Mouse (Mus musculus) kidney, postnatal 25 days (tissue): ENCODE measurements around the gene Ints1.

Experiments
- DNase-seq, 2 experiments: peaks; one replicate each; pipeline ENCODE4 v3.0.0; 2021; ENCODE audit warnings: mixed read lengths in 2 of 2

The Ints1 gene

DNA sequence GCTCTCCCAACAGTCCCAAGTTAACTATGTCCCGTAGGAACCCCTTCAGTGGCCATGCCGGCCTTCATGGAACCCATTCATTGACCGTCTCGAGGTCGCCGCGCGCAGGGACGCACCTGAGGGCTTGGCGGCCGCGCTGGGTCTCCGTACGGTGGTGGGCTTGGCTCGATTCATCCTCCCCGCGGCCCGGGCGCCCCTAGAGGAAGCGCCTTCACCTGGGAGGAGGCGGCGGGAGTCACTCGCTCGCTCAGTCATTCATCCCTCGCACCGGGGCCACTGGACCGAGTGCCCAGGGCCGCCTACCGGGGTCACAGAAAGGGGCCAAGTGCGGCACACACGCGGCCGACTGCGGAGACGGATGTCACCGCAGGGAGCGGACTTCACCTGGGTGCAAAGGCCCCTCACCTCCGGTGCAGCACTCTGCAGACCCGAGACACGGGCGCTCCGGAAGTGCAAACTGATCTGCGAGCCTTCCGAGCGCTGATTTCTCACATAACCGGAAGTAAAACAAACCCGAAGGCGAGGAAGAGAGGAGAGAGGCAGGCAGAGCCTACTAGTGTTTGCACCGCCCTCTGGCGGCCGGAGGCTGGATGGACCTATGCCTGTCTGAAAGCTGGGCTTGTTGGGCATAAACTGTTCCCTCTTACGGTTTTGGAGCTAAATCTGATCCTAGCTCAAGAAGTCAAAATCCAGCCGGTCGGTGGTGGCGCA, at the start of gene Ints1:
Ints1 (minus strand) TSS at position 459 of the 711 bp plus-strand sequence.
- peak; percentile 96 to 99 for DNase-seq

DNA sequence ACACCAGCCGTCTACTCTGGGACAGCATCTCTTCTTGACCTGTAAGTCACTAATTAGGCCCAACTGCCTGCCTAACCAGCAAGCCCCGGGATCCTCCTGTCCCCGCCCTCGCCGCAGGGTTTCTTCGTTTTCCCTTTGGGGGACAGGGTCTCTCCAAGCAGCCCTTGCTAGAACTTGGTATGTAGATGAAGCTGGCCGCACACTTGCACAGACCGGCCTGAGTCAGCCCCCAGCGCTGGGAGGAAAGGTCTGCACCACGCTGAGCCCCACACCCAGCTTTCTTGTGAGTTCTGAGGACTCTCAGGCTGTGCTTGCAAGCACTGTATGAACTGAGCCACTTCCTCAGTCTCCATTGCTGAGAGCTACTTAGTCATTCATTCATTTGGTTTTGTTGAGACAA, 49.1 kb upstream of the Ints1 start:
- no peak for DNase-seq

DNA sequence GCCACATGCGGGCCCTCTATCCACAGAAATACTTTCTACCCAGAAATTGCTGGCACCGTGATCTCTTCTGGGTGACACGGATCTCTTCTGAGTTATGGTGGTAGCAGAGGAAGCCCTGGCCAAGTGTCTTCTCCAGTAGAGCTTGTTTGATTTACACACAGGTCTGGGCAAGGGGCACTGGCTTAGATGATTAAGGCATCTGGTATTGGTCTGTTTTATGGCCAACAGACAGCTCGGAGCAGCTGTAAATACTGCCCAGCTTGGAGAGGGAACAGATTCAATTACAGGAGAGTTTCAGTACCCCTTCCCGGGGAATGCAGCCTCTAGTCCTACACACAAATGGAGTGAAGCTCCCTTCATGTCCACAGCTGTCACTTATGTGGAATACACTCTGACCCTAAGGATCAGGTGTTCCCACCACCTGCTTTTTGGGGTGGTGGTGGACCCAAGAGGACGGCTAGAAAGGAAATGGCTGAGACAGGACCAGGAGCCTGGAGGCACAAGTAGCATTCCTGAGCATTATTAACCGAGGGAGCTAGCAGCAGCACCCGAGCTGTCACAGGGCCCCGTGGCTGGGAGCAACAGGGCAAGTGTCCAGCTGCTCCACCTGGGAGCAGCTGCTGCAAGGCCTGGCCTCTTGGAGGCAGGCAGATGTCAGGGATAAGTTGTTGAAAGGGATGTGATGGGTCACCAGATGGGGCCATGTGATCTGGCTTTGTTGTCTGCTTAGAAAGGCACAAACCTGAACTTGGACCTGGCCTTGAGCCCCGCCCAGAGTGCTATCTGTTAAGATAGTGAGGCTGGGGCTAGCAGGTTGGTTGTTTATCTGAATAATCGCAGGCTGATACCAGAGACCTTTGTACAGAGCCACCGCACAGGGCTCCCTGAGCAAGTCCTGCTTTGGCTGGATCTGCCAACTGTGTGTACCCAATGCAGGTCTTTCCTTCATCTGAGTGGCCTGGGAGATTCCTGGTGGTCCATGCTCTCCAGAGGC, 46.3 kb upstream of the Ints1 start:
- no peak for DNase-seq

DNA sequence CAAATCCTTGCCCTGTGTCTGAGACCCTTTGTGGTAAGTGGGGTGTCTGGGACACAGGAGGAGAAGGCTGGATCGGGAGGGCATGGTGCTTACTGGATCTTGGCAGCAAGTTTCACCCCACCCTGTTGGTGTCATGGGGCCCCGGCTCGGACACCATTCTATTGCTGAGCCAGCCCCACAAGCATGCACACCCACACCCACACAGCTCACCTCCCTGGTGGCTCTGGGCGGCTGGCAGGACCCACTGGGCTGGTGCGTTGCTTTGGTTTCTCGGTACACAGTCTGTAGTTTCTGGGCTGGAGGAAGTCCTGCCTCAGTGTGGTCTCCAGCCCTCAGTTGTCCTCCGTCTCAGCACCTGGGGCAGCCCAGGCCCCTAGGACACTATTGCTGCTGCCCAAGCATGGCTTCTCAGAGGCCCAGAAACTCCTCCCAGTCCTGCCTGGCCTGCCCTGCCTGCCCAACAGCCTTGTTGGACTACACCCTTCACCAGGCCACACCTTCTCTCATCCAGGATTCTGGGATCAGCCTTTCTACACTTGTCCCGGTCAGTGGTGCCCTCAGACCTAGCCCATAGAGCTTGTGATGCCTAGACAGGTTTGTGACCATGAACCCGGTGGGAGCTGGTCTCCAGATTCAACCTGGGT, 44.2 kb upstream of the Ints1 start, which contains the start of gene Tmem184a:
Tmem184a (minus strand) TSS at position 380 of the 644 bp plus-strand sequence.
- no peak for DNase-seq

DNA sequence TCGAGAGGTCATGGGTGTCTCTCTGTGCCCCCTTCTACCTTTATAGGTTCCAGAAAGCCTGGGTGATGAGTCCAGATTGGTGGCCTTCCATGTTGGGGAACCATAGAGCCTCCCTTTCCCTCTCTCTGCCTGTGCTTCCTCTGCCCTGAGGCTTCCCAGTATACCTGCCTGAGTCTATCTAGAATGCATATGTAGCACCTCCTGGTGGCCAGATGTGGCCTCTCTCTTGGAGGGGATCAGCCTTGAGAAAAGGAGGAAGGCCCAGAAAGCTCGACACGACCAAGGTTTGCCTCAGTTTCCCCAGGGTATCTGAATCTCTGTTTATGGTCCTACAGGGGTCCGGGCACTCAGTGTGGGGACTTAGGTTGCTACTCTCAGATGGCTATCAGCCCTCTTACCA, 43.3 kb upstream of the Ints1 start:
- DNase-seq = peak; percentile 70 to 76

DNA sequence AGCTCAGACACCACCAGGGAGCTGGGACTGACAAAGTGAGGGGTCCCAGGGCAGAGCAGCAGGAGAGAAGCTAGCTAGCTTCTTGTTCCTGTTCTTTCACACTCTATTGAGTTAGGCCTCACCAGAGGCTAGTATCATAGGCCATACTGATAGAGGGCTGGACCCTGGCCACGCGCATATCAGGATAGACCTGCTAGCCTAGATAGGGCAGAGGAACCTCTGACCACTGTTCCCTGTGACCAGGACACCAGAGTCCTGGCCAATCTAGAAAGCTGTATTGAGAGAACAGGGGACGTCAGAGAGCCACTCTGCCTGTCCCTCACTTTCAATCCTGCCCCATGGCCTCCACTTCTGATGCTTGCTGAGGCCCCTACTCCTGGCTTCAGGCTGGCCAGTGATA, 42.6 kb upstream of the Ints1 start:
- DNase-seq = no peak

DNA sequence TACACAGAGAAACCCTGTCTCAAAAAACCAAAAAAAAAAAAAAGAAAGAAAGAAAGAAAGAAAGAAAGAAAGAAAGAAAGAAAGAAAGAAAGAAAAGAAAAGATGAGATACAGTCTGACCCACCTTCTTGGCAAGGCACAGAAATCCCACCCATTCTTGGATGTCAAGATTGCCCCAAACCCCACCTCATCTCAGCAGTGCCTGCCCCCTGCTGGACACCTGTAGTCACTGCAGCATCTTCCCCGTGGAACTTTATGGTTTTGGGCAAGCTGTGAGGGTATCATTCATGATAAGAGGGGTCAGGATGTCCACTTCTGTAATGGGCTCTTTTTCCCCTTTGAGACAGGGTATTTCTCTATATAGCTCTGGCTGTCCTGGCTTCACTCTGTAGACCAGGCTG, 41.8 kb upstream of the Ints1 start:
- DNase-seq = no peak

DNA sequence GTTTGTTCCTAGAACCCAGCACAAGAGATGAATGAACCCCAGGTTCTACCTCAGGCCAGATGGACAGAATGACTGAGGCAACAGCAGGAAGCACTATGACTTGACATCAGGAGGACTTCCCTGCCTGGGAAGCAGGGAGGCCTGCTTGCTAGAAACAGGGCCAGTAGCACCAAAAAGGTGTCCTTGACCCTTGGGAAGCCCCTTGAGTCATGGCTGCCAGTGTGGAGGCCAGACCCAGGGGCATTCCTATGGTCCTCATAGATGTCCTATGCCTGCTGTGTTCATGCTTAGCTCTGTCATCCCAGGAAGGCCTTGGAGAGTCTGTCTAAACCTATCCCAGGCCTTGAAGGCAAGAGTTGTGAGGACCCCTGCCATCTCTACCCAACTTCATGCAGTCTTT, 41.0 kb upstream of the Ints1 start:
- no peak for DNase-seq

DNA sequence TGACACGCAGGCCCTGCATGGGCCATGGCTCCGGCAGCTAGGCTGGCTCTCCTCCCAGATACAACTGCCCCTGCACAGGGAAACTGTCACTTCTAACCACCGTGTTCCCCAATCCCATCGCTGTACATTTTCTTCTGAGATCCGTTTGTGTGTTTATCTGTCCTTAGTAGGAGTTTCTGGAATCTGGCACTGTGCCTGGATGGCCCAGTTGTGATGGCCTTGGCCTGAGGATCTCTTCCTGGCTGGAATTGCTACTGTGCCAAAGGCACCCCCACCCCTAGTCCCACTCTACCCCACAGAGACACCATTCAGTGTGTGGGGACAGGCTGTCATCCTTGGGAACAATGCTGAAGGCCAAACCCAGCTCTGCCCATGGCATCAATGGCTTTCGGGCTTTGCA, 40.5 kb upstream of the Ints1 start:
- no peak for DNase-seq

DNA sequence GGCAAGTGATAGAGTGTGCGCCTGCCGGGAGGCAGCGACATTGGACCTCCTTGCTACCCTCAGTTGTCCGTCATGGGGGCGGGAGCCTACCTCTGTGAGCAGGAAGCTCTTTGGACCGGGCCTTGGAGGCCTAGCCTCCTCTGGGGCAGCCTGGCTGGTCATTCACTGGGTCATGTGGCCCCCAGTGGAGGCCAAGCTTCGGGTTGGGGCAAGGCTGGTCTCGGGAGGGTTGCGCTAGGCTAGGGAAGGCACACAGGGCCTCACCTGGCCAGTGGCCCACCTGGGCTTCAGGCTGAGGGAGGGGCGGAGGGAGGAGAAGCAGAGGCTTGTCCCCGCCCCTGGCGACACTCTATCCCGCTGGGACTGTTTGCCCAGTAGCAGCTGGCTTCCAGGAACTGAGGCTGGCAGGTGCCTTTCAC, 38.5 kb upstream of the Ints1 start:
- peak; percentile 87 to 96 for DNase-seq

DNA sequence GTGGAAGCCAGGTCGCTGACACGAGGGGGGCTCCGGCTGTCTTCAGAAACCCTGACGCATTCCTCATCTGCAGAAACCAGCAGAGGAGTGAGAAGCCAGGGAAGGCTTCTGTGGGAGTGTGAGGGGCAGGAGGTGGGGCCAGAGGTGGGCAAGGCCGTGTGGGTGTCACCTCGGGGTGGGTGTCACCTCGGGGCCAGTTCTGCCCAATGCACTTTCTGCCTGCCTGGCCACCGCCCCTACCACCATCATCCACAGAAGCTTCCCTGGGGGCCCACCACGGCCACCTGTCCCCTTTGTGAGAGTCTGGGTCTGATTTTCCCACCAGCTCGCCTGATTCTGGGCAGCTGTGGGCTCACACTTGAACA, 37.6 kb upstream of the Ints1 start:
- peak in 1 of 2 experiments; percentile 72 for DNase-seq

DNA sequence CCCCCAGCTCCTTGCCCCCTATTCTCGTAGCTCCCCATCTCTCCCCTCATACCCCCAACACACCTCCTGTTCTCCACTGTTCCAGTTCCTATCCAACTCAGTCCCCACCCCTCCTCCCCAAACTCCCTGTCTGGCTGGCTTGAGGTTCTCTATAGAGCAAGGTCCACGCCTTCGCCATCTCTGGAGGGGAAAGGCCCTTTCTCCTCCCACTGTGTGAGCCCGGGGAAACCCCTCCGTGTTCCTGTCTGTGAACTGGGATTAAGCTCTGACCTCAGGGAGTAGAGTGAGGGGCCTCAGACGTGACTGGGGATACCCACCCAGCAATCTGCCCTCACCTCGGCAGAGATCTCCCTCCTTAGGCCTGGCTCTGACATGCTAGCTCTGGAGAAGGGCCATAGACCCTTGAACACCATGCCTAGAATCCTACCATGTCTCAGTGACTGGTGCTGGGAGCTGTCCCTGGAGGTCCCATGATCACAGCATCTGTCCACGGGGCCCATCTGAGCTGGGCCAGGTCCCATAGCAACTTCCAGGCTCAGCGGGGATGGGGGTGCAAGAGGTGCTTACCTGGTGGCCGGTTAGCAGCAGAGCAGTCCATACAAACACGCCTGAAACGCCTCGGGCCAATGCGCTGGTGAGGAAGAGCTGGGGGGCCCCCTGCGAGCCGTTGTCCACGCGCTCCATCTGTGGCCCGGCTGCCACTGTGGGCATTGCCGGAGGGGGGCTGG, 37.1 kb upstream of the Ints1 start:
- DNase-seq = peak in 1 of 2 experiments; percentile 42

DNA sequence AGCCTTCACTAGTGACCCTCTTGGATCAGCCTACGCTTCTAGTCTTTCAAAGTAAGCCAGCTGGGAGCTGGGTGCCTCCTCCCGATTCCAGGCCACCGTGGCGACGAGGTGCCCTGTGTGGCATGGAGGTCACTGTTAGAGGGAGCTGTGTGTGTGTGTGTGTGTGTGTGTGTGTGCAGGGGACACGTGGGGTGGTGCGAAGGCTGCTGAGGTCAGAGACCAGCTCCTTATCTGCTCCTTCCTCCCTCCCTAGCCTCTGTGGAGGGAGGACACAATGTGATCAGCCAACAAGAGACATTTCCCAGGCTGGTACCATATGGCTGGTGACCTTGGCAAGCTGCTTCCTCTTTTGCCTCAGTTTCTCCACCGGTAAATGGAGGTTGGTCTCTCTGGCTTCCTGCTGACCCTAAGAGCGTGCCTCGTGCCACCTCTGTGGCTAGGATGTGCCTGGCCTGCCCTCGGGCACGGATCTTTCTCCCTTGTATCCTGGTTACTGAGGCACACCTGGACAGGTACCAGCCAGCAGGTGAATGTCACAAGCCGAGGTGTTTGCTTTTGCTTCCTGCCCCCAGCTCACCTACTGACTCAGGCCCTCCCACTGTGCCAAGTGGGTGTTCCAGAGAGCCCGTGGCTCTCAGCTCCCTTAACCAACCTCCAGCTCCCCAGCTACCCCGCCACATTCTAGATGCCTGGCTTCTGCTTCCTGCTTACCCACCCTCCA, 36.4 kb upstream of the Ints1 start:
- peak; percentile 42 to 80 for DNase-seq

DNA sequence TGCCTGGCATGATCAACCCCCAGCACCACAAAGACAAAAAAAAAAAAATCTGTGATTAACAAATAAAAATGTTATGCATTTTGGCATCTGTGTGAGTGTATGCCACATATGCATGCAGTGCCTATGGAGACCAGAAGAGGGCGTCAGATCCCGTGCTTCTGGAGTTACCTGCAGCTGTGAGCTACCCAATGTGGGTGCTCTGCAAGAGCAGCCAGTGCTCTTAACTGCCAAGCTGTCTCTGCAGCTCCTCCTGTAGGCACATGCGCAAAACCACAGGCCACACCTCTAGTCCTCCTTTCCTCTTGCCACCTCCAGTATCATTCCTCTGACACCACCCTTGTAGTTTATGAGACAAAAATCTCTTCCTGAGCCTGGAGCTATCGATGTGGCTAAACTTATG, 33.9 kb upstream of the Ints1 start:
- DNase-seq = no peak

DNA sequence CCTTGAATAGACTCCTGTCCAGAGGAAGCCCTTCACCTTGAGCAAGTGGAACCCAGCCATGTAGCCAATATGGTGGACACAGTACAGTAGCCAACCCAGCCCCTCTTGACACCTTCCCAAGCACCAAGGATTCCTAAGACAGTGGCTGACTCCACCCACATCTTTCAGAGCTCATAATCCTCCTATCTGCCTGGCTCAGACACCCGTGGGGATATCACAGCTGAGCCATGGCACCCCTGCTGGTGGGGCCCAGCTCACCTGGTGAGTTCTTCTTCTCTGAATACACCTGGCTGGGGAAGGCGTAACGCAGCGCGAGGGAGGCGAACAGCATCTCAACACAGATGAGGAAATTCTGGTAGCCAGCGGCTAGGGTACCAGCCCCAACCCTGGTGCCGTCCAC, 30.4 kb upstream of the Ints1 start:
- peak in 1 of 2 experiments; percentile 41 for DNase-seq

DNA sequence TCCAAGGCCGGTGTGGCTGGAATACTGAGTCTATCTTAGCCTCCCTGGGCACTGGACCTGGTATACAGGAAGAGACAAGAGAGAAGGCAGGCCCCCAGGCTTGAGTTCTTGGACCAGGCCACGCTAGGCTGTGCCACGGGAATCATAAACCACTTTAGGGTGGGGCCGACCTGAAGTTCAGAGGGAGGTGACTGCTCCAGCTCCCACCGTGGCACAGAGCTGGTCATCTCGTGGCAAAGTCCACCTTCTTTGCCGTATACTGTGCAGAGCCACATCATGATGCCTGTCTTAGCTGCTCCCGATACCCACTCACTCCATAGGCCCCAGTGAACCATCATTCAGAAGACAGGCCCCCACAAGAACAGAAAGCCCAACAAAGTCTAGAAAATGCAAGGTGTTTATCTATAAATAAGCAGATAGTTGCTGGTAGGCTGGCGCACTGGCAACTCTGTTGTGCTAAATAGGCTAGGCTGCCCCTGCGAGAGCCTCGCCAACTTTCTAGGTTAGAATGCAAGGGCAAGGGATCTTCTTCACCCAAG, 29.2 kb upstream of the Ints1 start:
- DNase-seq = no peak

DNA sequence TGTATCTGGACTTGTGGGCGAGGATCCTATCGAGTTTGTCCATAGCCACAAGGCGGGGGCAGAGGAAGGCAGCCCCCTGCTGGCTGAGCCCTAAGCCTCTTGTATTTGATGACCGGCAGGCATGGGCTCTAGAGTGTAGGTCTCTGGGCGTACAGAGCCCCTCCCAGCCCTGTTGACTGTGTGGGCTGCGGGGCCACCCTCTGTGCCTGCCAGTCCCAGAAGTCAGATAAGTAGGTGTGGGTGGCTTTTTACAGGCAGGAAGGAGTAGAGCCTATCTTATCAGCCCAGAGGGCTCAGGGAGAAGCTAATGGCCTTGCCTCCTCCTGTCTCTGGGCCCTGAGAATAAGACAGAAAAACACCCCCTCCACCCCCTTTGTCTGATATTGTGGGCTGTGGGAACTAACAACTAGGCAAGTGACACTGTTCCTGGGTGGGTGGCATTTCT, 28.7 kb upstream of the Ints1 start:
- DNase-seq = no peak

DNA sequence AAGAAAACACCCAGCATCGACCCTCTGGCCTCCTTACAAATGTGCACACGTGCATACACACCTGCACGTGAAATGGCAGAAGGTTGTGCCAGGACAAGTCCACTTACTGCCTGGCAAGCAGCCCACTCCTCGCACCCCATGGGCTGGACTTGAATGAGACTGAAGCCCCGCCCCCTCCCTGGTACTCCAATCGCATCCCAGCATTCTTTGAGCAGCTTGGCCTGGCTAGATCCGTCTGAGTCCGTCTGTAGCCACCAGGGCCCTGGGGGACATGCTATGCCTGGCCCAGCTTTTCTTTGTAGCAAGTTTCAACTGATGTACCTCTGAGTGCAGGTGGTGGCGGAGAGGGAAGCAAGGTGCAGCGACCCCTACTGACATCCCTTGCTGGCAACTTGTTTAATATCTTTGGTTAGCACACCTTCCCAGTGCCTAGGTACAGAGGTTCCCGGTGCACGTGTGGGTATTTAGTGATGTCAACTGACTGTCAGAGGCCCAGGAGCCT, 28.2 kb upstream of the Ints1 start:
- DNase-seq = peak; percentile 94 to 95

DNA sequence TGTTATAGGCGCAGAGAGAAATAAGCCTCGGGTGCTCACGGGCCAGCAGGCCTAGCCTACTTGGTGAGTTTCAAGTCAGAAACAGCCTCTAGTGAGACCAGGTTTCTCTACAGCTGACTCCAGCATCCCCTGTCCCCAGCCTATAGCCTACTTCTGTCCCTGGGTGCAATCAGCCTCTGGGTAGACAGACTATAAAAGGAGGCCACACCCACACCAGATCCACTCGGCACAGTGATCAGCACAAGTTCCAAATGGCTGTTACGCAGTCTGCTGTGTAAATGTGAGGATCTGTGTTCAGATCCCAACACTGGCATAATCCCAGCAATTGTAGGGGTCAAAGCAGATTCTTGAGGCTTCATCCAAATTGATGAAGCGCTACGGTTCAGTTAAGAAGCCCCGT, 27.7 kb upstream of the Ints1 start:
- DNase-seq = no peak

DNA sequence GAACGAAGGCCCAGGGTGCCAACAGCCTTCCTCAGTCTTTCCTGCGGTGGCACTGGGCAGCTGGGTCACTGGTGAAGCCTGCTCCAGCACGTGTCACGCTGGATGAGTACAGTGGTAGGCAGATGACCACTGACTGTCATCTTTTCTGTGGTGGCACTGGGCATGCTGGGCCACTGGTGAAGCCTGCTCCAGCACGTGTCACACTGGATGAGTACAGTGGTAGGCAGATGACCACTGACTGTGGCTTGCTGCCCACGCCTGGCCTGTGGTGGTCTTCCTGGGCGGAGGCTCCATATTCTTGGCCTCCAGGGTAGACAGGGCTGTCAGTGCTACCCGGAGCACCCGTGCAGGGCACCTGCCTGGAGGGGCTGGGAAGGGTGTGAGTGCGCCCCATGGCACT, 26.4 kb upstream of the Ints1 start:
- DNase-seq = peak in 1 of 2 experiments; percentile 38

DNA sequence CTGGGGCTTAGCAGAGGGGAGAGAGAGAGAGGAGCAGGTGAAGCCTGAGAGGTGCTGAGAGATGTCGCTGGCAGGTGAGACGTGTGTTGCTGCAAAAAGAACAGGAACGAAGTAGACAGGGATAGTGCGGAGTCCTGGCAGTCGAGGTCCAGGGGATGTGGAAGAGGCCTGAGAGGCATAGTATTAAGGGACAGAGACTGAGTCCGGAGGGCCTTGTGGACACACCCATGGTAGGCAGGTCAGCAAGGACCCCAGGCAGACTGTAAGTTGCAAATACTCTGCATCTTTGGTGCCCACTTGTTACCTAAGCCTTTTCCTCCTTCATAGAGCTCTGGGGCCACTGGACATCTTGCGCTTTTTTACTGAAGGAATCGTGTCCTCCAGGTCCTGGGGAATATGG, 25.8 kb upstream of the Ints1 start:
- DNase-seq = no peak
